Mouse (Mus musculus) heart, postnatal 0 days (tissue): ENCODE results near the gene Rtf2.

Experiments used
- CTCF ChIP-seq: IDR thresholded peaks from 2 replicates; pipeline ENCODE4 v1.5.1; 2016; ENCODE audit warnings: antibody characterized with exemption, control low read depth, low read depth
- EP300 ChIP-seq: IDR thresholded peaks from 2 replicates; pipeline ENCODE4 v1.6.1; 2016; ENCODE audit warnings: antibody characterized with exemption, low read depth

DNA sequence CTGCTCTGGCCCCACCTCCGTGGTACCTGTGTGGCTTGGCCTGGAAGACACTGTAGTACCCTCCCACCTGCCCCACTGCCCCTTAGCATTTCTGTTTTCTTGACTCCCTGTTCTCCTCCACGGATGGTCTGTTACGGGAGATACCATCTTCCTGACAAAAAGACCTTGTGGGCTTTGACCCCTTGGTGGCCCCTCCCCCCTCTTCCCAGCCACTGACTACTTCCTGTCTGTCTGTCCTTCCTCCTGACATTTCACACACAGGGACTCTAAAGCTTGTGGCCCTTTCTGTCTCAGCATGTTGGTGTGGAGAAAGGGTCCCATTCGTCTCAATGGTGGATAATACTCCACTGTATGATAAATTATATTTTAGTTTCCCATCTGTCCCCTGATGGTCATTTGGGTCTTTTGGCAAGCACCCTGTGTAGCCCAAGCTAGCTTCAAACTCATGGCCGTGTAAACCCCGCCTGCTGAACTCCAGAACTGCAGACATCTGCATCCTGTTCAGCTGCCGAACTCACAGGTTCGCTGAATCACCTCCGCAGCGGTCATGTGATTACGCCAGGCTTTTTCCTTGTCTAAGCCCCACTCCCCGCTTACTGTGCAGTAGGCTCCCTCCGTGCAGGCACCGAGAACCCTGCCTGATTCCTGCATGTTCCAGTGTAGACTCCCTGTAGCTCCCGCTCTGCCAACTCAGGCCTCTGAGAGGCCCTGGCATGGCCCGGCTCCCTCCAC lies 41.5 kb downstream of the Rtf2 start:
- TF ChIP-seq CTCF (no peak), EP300 (no peak)
